Mouse (Mus musculus) hindbrain, postnatal 0 days (tissue): ENCODE results near the gene Flcn. TPM values are rescaled to one million over a fixed set of nuclear protein-coding genes. Genes with fewer than 3 reads are reported as not detected.

Experiments used
- ATAC-seq: fragments of 200-750 bp; cut with Nextera tagmentation; 2 replicates; pipeline ENCODE4 v1.8.0; 2017; ENCODE audit warnings: mild to moderate bottlenecking, moderate TSS enrichment, moderate library complexity
- DNase-seq: peaks from one replicate; pipeline ENCODE4 v3.0.0-alpha.2; 2015; ENCODE audit warnings: low spot score
- H3K27ac ChIP-seq: fragments of 300-500 bp; sonication (generic); 2 replicates; pipeline ENCODE4 v1.5.1; 2014; ENCODE audit warnings: mild to moderate bottlenecking
- H3K27me3 ChIP-seq: fragments of 300-500 bp; sonication (generic); 2 replicates; pipeline ENCODE4 v1.6.1; 2014; ENCODE audit warnings: low read length, mixed read lengths; ENCODE audit not compliant: insufficient read depth
- H3K36me3 ChIP-seq: fragments of 300-500 bp; sonication (generic); 2 replicates; pipeline ENCODE4 v1.6.1; 2014; ENCODE audit warnings: low read length, mixed read lengths; ENCODE audit not compliant: insufficient read depth
- H3K4me1 ChIP-seq: fragments of 300-500 bp; sonication (generic); 2 replicates; pipeline ENCODE4 v1.6.1; 2014; ENCODE audit warnings: antibody characterized with exemption, low read length, mixed read lengths; ENCODE audit not compliant: insufficient read depth
- H3K4me2 ChIP-seq: fragments of 300-500 bp; sonication (generic); 2 replicates; pipeline ENCODE4 v1.6.1; 2014; ENCODE audit warnings: low read depth, mild to moderate bottlenecking, low read length, moderate library complexity, mixed read lengths
- H3K4me3 ChIP-seq: fragments of 300-500 bp; sonication (generic); 2 replicates; pipeline ENCODE4 v1.5.1; 2014; ENCODE audit warnings: low read length
- H3K9ac ChIP-seq: fragments of 300-500 bp; sonication (generic); replicated peaks from 2 replicates; pipeline ENCODE4 v1.6.1; 2014; ENCODE audit warnings: mild to moderate bottlenecking, low read length, moderate library complexity, mixed read lengths
- H3K9me3 ChIP-seq: fragments of 300-500 bp; sonication (generic); 2 replicates; pipeline ENCODE4 v1.6.1; 2016; ENCODE audit warnings: low read length, mixed read lengths
- CTCF ChIP-seq: IDR thresholded peaks from 2 replicates; pipeline ENCODE4 v1.5.1; 2016; ENCODE audit warnings: antibody characterized with exemption, control low read depth, low read depth
- WGBS: fragments of 180-500 bp; shearing (Covaris S2); extraction: QIAGEN DNeasy Blood & Tissue Kit; methylation state at CpG from one replicate; pipeline ENCODE4 v1.1.7; 2014; 5-methylcytosine and 5-hydroxymethylcytosine counted together
- polyA plus RNA-seq: library from polyadenylated mRNA; unstranded; fragments of >200 nt; fragmentation: Nextera tagmentation; extraction: Ambion mirVana; gene quantifications from 2 replicates; pipeline ENCODE4 v1.2.1, GENCODE M21; 2015
- total RNA-seq: library from RNA; depleted of rRNA; stranded (reverse); fragments of >200 nt; gene quantifications from 2 replicates; pipeline ENCODE4 v1.2.3, GENCODE M21; 2014; rRNA removed

Flcn gene
- 42.8 and 43.5 TPM in 2 replicates for total RNA-seq
- polyA plus RNA-seq = 28.4 and 28.8 TPM in 2 replicates

GRCm38 (mm10) chr11:59809670-59810474, at the start of gene Flcn:
Flcn (minus strand) TSS chr11:59810016.
- Histone ChIP-seq H3K9ac (peak within 1 kb of the TSS; percentile 79), H3K4me3 (peak within 1 kb of the TSS; percentile 74), H3K36me3 (peaks cover 26% of the 10 kb centered on the region; the same call in 1 of the 2 replicates), H3K27ac (peak within 1 kb of the TSS; percentile 97), H3K27me3 (no peaks in the 10 kb centered on the region), H3K4me1 (peaks cover 8% of the 10 kb centered on the region), H3K9me3 (no peaks in the 10 kb centered on the region), H3K4me2 (peak within 1 kb of the TSS; percentile 91)
- peak; percentile 61 for TF ChIP-seq CTCF
- ATAC-seq (peak; percentile 95), DNase-seq (peak; percentile 89)
- under 1% methylated on average over 52 of the region's 52 CpGs for WGBS

- Histone ChIP-seq H3K9me3 (no peaks in the 10 kb centered on the region), H3K36me3 (no peaks in the 10 kb centered on the region), H3K9ac (no peak overlapping the region), H3K27ac (no peak overlapping the region), H3K4me2 (no peak overlapping the region), H3K4me3 (no peak overlapping the region), H3K4me1 (peaks cover 8% of the 10 kb centered on the region), H3K27me3 (no peaks in the 10 kb centered on the region)
- ATAC-seq (no peak), DNase-seq (no peak)
- no peak for TF ChIP-seq CTCF
- WGBS = 71% methylated on average over 3 of the region's 3 CpGs
Observed at GRCm38 (mm10) chr11:59852865-59853264, 43.0 kb upstream of the Flcn start.

DNA sequence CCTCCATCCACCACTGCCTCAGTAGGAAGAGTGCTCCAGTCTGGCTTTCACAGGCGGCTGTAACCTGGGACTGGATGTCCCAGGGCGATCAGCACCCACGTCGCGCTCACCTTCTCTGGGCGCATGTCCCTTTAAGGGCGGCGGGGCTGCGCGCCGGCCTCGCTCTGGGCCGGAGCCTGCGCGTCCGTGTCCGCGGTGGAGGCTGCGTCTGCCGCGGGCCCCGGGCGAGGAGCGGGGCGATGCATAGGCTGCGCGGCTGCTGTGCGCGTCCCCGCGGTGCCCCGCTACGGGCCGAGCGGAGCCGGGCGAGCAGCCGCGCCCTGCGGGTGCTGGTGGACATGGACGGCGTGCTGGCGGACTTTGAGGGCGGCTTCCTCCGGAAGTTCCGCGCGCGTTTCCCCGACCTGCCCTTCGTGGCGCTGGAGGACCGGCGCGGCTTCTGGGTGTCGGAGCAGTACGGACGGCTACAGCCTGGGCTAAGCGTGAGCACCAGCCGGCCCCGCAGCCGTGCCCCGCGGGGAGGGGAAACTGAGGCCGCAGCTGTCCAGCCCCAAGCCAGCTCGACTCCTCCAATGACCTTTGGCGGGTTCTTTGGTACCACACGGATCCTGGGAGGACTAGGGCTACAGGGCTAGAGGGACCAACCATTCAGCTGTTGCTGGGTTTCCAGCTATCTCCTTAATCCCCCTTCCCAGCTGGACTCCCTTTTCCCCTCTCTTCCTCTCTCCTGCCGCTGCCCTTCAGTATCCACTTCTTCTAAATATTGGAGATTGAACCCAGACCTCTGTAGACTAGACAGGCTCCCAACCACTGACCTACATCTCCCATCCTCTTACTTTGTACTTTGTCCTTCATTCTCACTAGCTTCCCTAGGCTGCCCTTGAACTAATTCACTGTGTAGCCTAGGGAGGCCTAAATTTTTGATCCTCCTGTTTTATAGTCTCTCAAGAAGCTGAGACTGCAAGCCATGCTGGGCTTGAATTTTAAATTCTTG, 38.4 kb upstream of the Flcn start:
- no peaks in the 10 kb centered on the region for H3K9me3 ChIP-seq
- no peaks in the 10 kb centered on the region for H3K36me3 ChIP-seq
- WGBS = under 1% methylated on average over 64 of the region's 69 CpGs
- H3K4me2 ChIP-seq = peak overlapping the region; percentile 82
- no peaks in the 10 kb centered on the region for H3K27me3 ChIP-seq
- H3K4me1 ChIP-seq = peaks cover 8% of the 10 kb centered on the region
- peak overlapping the region; percentile 76 for H3K4me3 ChIP-seq
- peak overlapping the region; percentile 87 for H3K9ac ChIP-seq
- TF ChIP-seq CTCF = peak; percentile 27; the same call in 1 of the 2 replicates
- ATAC-seq (peak; percentile 91), DNase-seq (peak; percentile 80)
- peak overlapping the region; percentile 92 for H3K27ac ChIP-seq

DNA sequence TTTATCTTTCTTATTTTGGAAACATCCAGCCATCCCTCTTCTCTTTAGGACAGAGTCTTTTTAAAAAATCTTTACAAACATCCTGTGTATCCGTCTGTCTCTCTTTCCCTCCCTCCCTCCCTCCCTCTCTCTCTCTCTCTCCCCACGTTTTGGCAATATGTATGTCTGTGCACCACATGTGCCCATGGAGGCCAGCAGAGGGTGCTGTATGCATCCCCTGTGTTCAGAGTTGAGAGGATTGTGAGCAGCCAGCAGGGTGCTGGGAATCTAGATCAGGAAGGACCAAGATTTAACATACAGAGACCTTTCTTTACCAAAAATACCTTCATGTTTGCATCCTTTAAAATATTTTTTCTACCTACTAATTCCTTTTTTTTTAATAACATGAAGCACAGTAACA, 37.3 kb upstream of the Flcn start:
- DNase-seq (peak; percentile 78), ATAC-seq (peak; percentile 41; the same call in 1 of the 2 replicates)
- peaks cover 8% of the 10 kb centered on the region; the same call in 1 of the 2 replicates for H3K4me1 ChIP-seq
- no peaks in the 10 kb centered on the region for H3K36me3 ChIP-seq
- no peak overlapping the region for H3K9ac ChIP-seq
- 9% methylated on average over 2 of the region's 2 CpGs for WGBS
- H3K27me3 ChIP-seq = no peaks in the 10 kb centered on the region
- peak; percentile 72 for TF ChIP-seq CTCF
- H3K27ac ChIP-seq = peak overlapping the region; percentile 8; the same call in 1 of the 2 replicates
- peak overlapping the region; percentile 82 for H3K4me2 ChIP-seq
- peak overlapping the region; percentile 76 for H3K4me3 ChIP-seq
- no peaks in the 10 kb centered on the region for H3K9me3 ChIP-seq

GRCm38 (mm10) chr11:59846311-59846710, 36.5 kb upstream of the Flcn start:
- no peak overlapping the region for H3K9ac ChIP-seq
- no peak for TF ChIP-seq CTCF
- H3K4me1 ChIP-seq = peaks cover 8% of the 10 kb centered on the region; the same call in 1 of the 2 replicates
- no peaks in the 10 kb centered on the region for H3K36me3 ChIP-seq
- WGBS = 97% methylated on average over 11 of the region's 11 CpGs
- H3K4me3 ChIP-seq = no peak overlapping the region
- H3K4me2 ChIP-seq = no peak overlapping the region
- no peak for ATAC-seq
- H3K27ac ChIP-seq = no peak overlapping the region
- no peaks in the 10 kb centered on the region for H3K9me3 ChIP-seq
- H3K27me3 ChIP-seq = no peaks in the 10 kb centered on the region
- no peak for DNase-seq

DNA sequence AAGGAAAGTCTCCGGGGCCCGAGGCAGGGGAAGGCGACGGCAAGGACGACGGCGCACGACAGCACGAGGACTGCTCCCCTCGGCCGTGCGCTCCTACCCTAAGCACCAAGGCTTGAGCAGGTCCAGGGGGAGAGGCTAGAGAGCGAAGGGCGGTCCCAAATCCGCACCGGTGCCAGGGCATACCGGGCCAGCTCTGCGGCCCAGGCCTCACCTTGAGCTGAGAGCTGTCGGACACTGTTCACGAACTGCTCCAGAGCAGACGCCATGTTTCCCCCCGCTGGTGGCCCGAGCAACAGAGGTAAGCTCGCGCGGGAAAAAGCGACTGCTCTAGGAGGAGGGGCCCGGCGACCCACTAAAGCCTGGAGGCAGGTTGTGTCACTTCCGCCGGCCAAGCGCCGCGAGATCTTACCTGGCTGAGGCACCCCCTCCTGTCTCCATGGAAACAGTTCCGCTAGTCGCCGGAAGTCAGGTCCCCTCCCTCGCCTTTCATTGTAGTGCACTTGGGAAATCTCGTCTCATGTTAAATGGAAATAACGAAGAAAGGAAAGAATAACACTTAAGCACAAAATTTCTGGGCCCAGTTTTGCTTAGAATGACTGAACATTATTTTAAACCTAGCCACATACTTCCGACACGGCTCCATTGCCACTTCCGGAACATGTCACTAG, 29.8 kb upstream of the Flcn start, which contains the start of gene Cops3:
Gene Cops3 (minus strand): TSS at position 380 of the 668 bp plus-strand sequence.
- Histone ChIP-seq H3K4me3 (peak within 1 kb of the TSS; percentile 99), H3K9ac (peak within 1 kb of the TSS; percentile 96), H3K27ac (peak within 1 kb of the TSS; percentile 99), H3K4me2 (peak within 1 kb of the TSS; percentile 59), H3K36me3 (no peaks in the 10 kb centered on the region; the same call in 1 of the 2 replicates), H3K27me3 (no peaks in the 10 kb centered on the region), H3K4me1 (peaks cover 15% of the 10 kb centered on the region), H3K9me3 (no peaks in the 10 kb centered on the region)
- peak; percentile 97 for ATAC-seq
- TF ChIP-seq CTCF = no peak
- 1% methylated on average over 43 of the region's 43 CpGs for WGBS
- peak; percentile 98 for DNase-seq
